Mouse (Mus musculus): ENCODE measurements around the gene Mis18a. TPM values are rescaled to one million over a fixed set of nuclear protein-coding genes. Genes with fewer than 3 reads are reported as not detected.
A peak's percentile ranks its signal among the peaks of the same experiment; 100 is the strongest.

Gene Mis18a
- polyA plus RNA-seq, 1 experiment = 3.1 TPM

DNA sequence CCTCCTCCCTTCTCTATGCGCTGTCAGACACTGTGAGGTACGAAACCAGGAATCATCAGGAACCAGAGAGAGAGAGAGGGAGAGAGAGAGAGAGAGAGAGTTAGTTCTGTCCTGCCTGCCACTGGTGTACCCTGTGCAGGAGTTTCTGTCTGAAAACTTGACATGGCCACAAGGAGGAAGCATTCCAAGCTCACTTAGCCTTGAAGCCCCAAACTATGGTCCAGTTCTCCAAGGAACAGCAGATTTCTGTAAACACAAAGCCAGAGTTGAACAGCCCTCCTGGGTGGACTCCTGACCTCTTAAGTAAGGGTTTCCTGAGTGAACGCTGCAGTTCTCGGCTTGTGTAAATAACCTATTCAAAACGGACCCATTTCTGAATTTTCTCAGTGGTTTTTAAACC lies 40.2 kb downstream of the Mis18a start:
- no peak overlapping the region for H3K4me3 ChIP-seq (ENCODE audit: insufficient read depth, low read depth, low read length)
- H3K4me1 ChIP-seq (ENCODE audit: control insufficient read depth, insufficient read depth, insufficient read length, low read length) = peaks cover 3% of the 10 kb centered on the region; the same call in 1 of the 2 replicates
- peak overlapping the region; percentile 26; the same call in 1 of the 2 replicates for H3K27ac ChIP-seq (replicated peaks; ENCODE audit: low read depth, low read length)

- Histone ChIP-seq H3K4me1 (ENCODE audit: control insufficient read depth, insufficient read depth, insufficient read length, low read length) (peaks cover 5% of the 10 kb centered on the region; the same call in 1 of the 2 replicates), H3K27ac (replicated peaks; ENCODE audit: low read depth, low read length) (no peak overlapping the region), H3K4me3 (ENCODE audit: insufficient read depth, low read depth, low read length) (no peak overlapping the region)
Measured at GRCm38 (mm10) chr16:90684092-90684491, 43.1 kb downstream of the Mis18a start.

DNA sequence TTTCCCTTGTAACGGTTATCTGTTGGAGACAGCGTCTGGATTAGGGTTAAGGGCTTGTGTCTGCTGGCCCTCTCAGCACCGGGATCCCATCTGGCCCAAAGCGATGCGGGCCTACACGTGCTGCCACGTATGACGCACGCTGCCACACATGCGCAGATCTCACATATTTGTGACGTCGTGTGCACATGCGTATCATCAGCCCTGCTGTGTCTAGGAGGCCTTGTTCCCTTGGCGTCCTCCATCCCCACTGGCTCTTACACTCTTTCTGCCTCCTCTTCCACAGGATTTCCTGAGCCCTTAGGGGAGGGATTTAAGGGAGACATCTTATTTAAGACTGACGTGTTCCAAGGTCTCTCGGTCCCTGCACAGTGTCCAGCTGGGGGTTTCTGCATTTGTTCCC lies 47.2 kb downstream of the Mis18a start:
- H3K4me3 ChIP-seq (ENCODE audit: insufficient read depth, low read depth, low read length) = no peak overlapping the region
- 0 out of 2 replicates have a peak, but pooled peaks cover 3% of the 10 kb centered on the region for H3K4me1 ChIP-seq (ENCODE audit: control insufficient read depth, insufficient read depth, insufficient read length, low read length)
- H3K27ac ChIP-seq (replicated peaks; ENCODE audit: low read depth, low read length) = no peak overlapping the region

- H3K27ac ChIP-seq (replicated peaks; ENCODE audit: low read depth, low read length) = no peak overlapping the region
- H3K4me1 ChIP-seq (ENCODE audit: control insufficient read depth, insufficient read depth, insufficient read length, low read length) = 0 out of 2 replicates have a peak, but pooled peaks cover 8% of the 10 kb centered on the region
- H3K4me3 ChIP-seq (ENCODE audit: insufficient read depth, low read depth, low read length) = no peak overlapping the region
Measured at GRCm38 (mm10) chr16:90678820-90679219, 48.4 kb downstream of the Mis18a start.

DNA sequence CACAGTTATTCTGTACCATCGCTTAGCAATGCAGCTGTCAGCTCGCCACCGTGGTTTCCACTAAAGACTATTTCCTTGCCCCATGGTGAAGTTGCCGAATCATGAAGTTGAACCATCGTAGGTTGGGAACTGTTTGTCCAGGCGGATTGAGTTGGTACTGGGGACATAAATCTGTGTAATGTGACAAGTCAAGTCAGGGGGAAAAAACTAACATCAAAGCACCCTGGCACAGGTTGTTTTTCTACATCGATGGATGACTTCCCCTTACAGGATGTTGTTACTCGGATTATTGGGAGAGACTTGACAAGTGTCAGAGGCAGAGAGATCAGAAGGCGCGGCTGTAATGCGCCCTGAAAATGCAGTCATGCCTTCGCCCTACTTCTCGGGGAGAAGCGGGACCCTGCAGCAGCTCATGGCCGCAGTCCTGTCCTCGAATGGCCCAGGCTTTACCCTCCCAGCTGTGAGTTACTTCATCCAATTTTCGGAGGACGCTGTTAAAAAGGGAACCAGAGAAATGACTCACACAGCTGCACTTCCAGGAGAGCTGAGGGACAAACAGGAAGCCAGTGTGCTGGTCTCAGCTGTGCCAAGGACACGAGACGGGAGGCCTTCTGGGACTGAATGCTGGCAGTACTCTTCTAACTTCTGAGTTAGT lies 50.2 kb downstream of the Mis18a start:
- H3K4me3 ChIP-seq (ENCODE audit: insufficient read depth, low read depth, low read length) = peak overlapping the region; percentile 21; the same call in 1 of the 2 replicates
- peak overlapping the region; percentile 45 for H3K27ac ChIP-seq (replicated peaks; ENCODE audit: low read depth, low read length)

DNA sequence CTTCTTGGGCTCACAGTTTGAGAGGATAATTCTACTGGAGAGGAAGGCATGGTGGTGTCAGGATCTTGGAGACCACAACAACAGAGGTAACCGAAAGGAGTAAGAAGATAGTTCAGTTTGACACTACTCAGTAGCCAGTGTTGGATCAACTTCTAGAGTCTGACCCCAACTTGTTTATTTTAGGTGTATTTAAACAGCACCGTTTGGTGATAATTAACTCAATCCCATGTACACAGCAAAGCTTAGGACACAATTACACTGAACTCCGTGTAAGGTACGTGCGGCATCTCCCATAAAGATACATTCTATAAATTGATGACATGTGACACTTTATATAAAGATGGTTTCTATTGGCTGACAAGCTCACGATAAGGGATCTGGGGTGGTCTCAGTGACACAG lies 52.6 kb downstream of the Mis18a start:
- Histone ChIP-seq H3K27ac (replicated peaks; ENCODE audit: low read depth, low read length) (no peak overlapping the region), H3K4me3 (ENCODE audit: insufficient read depth, low read depth, low read length) (no peak overlapping the region), H3K4me1 (ENCODE audit: control insufficient read depth, insufficient read depth, insufficient read length, low read length) (0 out of 2 replicates have a peak, but pooled peaks cover 7% of the 10 kb centered on the region)

More for the DNA sequence above, 50.2 kb downstream of the Mis18a start:
- H3K4me1 ChIP-seq (ENCODE audit: control insufficient read depth, insufficient read depth, insufficient read length, low read length) = 0 out of 2 replicates have a peak, but pooled peaks cover 10% of the 10 kb centered on the region

DNA sequence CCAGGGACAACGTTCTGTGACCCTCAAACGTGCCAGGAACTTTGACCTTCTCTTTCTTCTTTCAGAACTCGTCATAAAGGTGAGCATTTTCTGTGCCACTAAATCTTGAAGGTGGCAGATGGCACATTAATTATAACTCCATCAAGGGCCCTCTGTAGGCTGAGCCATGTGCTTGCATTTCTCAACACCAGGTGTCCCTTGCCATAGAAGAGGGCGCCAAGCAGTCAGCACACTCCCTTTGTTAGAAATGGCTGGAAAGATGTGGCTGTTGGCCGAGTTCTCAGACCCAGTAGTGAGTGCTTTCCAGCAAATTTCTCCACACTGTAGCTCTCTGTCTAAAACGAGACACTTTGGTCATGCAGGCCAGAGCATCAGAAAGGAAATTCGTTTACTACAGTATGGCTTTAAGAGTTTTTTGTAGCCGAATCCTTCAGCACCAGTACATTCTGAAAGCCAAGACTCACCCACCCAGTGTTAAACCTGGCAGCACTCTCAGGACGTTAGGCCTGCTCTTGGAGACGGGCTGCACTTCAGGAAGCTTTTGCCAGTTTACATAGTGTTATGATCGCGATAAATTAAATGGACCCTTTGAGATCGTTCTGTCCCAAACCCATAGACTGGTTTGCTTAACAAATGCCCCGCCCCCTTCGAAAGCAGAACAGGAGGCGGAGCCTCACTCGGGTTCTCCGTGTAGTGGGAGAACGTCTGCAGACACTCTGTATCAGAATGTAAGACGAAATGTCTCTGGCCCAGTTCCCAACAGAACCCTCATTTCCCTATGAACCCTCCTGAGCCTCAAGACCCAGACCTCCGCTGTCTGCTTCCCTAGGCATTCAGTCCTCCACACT lies 53.5 kb downstream of the Mis18a start:
- Histone ChIP-seq H3K4me3 (ENCODE audit: insufficient read depth, low read depth, low read length) (no peak overlapping the region), H3K4me1 (ENCODE audit: control insufficient read depth, insufficient read depth, insufficient read length, low read length) (0 out of 2 replicates have a peak, but pooled peaks cover 7% of the 10 kb centered on the region), H3K27ac (replicated peaks; ENCODE audit: low read depth, low read length) (no peak overlapping the region)

Other genes starting within 250 kb of the Mis18a start
- gene Mrap, start 10.8 kb upstream of the Mis18a start, polyA plus RNA-seq (2012; ENCODE audit: insufficient read depth, insufficient read length, missing spikeins) = 328 and 353 TPM in 2 replicates
- gene Urb1, start 83.0 kb upstream of the Mis18a start, polyA plus RNA-seq (2012; ENCODE audit: insufficient read depth, insufficient read length, missing spikeins) = 6.2 and 7.5 TPM in 2 replicates
- gene Eva1c, start 99.3 kb upstream of the Mis18a start, polyA plus RNA-seq (2012; ENCODE audit: insufficient read depth, insufficient read length, missing spikeins) = 0.58 and 1.8 TPM in 2 replicates
- gene Cfap298, start 207.7 kb upstream of the Mis18a start, polyA plus RNA-seq (2012; ENCODE audit: insufficient read depth, insufficient read length, missing spikeins) = 41.8 and 45.0 TPM in 2 replicates

All from brown adipose tissue, adult 24 weeks (tissue).